In genomic region chr4:108951663-108952062, GRCm38 (mm10) we compare ENCODE assay signal across 21 mouse cellular contexts.
"Had no signal": no experiment of that assay in that cellular context is flagged by ENCODE, and none has a peak within 500 bp of the region (broad histone marks: within the 10 kb centered on the region; RNA-seq: fewer than 3 reads in every experiment).

No protein-coding gene starts in this region.

- H3K27ac ChIP-seq: liver, embryonic 13.5 days; liver, embryonic 15.5 days; lung, embryonic 15.5 days; macrophage; midbrain, embryonic 12.5 days; neural tube, embryonic 12.5 days had no signal

- DNase-seq: liver, embryonic 13.5 days; liver, postnatal 0 days; lung, adult 2 months; lung, postnatal 14 days; lung, postnatal 36 days; midbrain, embryonic 14.5 days; right cerebral cortex, postnatal 14 days; right cerebral cortex, postnatal 4 days; spleen, adult 18-20 months; thymus, adult 2 months; thymus, postnatal 25 days; thymus, postnatal 4 days had no signal

- H3K4me3 ChIP-seq: liver, embryonic 13.5 days; liver, embryonic 15.5 days; lung, embryonic 15.5 days; megakaryocyte, embryonic 14.5 days; midbrain, embryonic 12.5 days; myocyte; neural tube, embryonic 12.5 days had no signal

- ATAC-seq: liver, postnatal 0 days; lung, postnatal 0 days; midbrain, embryonic 16.5 days had no signal
